Mouse (Mus musculus): ENCODE measurements around the gene Polr2j.

DNA sequence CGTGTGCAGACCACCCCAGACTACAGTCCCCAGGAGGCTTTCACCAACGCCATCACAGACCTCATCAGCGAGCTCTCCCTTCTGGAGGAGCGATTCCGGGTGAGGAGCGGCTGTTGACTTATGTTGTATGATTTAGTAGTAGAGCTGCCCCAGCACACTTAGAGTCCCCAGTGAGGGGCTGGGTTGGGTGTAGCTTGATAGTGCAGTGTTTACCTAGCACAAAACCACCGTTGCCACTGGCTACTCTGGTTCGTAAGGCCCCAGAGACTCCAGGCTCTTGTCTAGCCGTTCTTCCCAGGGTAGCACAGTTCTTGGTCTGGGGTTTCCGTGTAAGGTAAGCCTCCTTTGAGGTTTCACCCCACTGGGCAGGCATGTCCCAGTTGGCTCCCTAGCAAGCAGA lies 5.7 kb downstream of the Polr2j start:
- TF ChIP-seq NELFE (IDR thresholded peaks at IDR 0.05; ENCODE audit: low read depth, low read length) (no peak), CTCF (conservative IDR thresholded peaks at IDR 0.05 in 1 of 2, IDR thresholded peaks at IDR 0.05 in 1 of 2; ENCODE audit: low read depth in 2 of 2, low read length in 2 of 2) (no peak)
